Mouse (Mus musculus) lung, embryonic 15.5 days (tissue): Measurements from ENCODE around the gene Lmbr1l. TPM values are rescaled to one million over a fixed set of nuclear protein-coding genes. Genes with fewer than 3 reads are reported as not detected.

Source experiments
- ATAC-seq: fragments of 200-750 bp; cut with Nextera tagmentation; 2 replicates; pipeline ENCODE4 v1.8.0; 2017; ENCODE audit warnings: moderate number of reproducible peaks, borderline replicate concordance; ENCODE audit not compliant: low FRiP score, low TSS enrichment; ENCODE audit errors: extremely low read depth
- H3K27ac ChIP-seq: fragments of 300-500 bp; sonication (generic); 2 replicates; pipeline ENCODE4 v1.5.1; 2015; ENCODE audit warnings: moderate library complexity, mild to moderate bottlenecking, inconsistent platforms
- H3K27me3 ChIP-seq: fragments of 300-500 bp; sonication (generic); 2 replicates; pipeline ENCODE4 v1.6.1; 2015; ENCODE audit warnings: inconsistent platforms
- H3K36me3 ChIP-seq: fragments of 300-500 bp; sonication (generic); 2 replicates; pipeline ENCODE4 v1.6.1; 2015; ENCODE audit warnings: inconsistent platforms
- H3K4me1 ChIP-seq: fragments of 300-500 bp; sonication (generic); 2 replicates; pipeline ENCODE4 v1.6.1; 2015; ENCODE audit warnings: inconsistent platforms
- H3K4me2 ChIP-seq: fragments of 300-500 bp; sonication (generic); 2 replicates; pipeline ENCODE4 v1.6.1; 2015; ENCODE audit warnings: inconsistent platforms, mild to moderate bottlenecking, moderate library complexity
- H3K4me3 ChIP-seq: fragments of 300-500 bp; sonication (generic); 2 replicates; pipeline ENCODE4 v1.5.1; 2015; ENCODE audit warnings: mild to moderate bottlenecking, inconsistent platforms
- H3K9ac ChIP-seq: fragments of 300-500 bp; sonication (generic); 2 replicates; pipeline ENCODE4 v1.6.1; 2015; ENCODE audit warnings: inconsistent platforms
- H3K9me3 ChIP-seq: fragments of 300-500 bp; sonication (generic); 2 replicates; pipeline ENCODE4 v1.6.1; 2016; ENCODE audit warnings: inconsistent platforms
- WGBS: fragments of 180-500 bp; shearing (Covaris S2); methylation state at CpG from one replicate; pipeline ENCODE4 v1.1.7; 2015; 5-methylcytosine and 5-hydroxymethylcytosine counted together
- polyA plus RNA-seq: library from polyadenylated mRNA; unstranded; fragments of >200 nt; fragmentation: Nextera tagmentation; extraction: Ambion mirVana; gene quantifications from 2 replicates; pipeline ENCODE4 v1.2.1, GENCODE M21; 2015

Gene Lmbr1l
- polyA plus RNA-seq, 1 experiment from 2014 or later: 15.8 TPM

GRCm38 (mm10) chr15:98863451-98863958, 54.5 kb downstream of the Lmbr1l start:
- H3K36me3 ChIP-seq: peaks cover 81% of the 10 kb centered on the region
- no peak overlapping the region for H3K4me2 ChIP-seq
- peaks cover 18% of the 10 kb centered on the region for H3K4me1 ChIP-seq
- H3K9me3 ChIP-seq: no peaks in the 10 kb centered on the region
- WGBS: 82% methylated on average over 12 of the region's 12 CpGs
- no peak for ATAC-seq
- H3K27me3 ChIP-seq: no peaks in the 10 kb centered on the region
- no peak overlapping the region for H3K27ac ChIP-seq
- no peak overlapping the region for H3K9ac ChIP-seq
- no peak overlapping the region for H3K4me3 ChIP-seq

- H3K27me3 ChIP-seq: no peaks in the 10 kb centered on the region
- no peaks in the 10 kb centered on the region for H3K9me3 ChIP-seq
- no peak overlapping the region for H3K4me2 ChIP-seq
- ATAC-seq: no peak
- H3K27ac ChIP-seq: no peak overlapping the region
- 81% methylated on average over 21 of the region's 21 CpGs for WGBS
- H3K4me1 ChIP-seq: peaks cover 2% of the 10 kb centered on the region
- H3K9ac ChIP-seq: no peak overlapping the region
- H3K4me3 ChIP-seq: no peak overlapping the region
- H3K36me3 ChIP-seq: peaks cover 97% of the 10 kb centered on the region
These were observed 56.2 kb downstream of the Lmbr1l start for GRCm38 (mm10) chr15:98861701-98862410.

GRCm38 (mm10) chr15:98860921-98861320, 57.1 kb downstream of the Lmbr1l start:
- ATAC-seq: no peak
- 90% methylated on average over 18 of the region's 18 CpGs for WGBS

GRCm38 (mm10) chr15:98859319-98860043, 58.5 kb downstream of the Lmbr1l start:
- H3K9ac ChIP-seq: no peak overlapping the region

More at GRCm38 (mm10) chr15:98860921-98861320, 57.1 kb downstream of the Lmbr1l start:
- H3K4me2 ChIP-seq: no peak overlapping the region
- H3K27me3 ChIP-seq: no peaks in the 10 kb centered on the region
- H3K4me3 ChIP-seq: no peak overlapping the region
- H3K36me3 ChIP-seq: peaks cover 99% of the 10 kb centered on the region
- H3K9me3 ChIP-seq: no peaks in the 10 kb centered on the region
- no peak overlapping the region for H3K9ac ChIP-seq
- no peaks in the 10 kb centered on the region for H3K4me1 ChIP-seq
- no peak overlapping the region for H3K27ac ChIP-seq

GRCm38 (mm10) chr15:98854214-98854613, 63.8 kb downstream of the Lmbr1l start:
- Histone ChIP-seq H3K4me1 (no peaks in the 10 kb centered on the region), H3K4me2 (no peak overlapping the region), H3K27ac (no peak overlapping the region), H3K4me3 (no peak overlapping the region), H3K9ac (no peak overlapping the region), H3K27me3 (no peaks in the 10 kb centered on the region), H3K9me3 (no peaks in the 10 kb centered on the region), H3K36me3 (peaks cover 99% of the 10 kb centered on the region)
- WGBS: 87% methylated on average over 16 of the region's 16 CpGs
- ATAC-seq: no peak

More at GRCm38 (mm10) chr15:98859319-98860043, 58.5 kb downstream of the Lmbr1l start:
- Histone ChIP-seq H3K4me2 (no peak overlapping the region), H3K27me3 (no peaks in the 10 kb centered on the region), H3K27ac (no peak overlapping the region), H3K36me3 (peaks cover 99% of the 10 kb centered on the region), H3K9me3 (no peaks in the 10 kb centered on the region), H3K4me3 (no peak overlapping the region), H3K4me1 (no peaks in the 10 kb centered on the region)
- 75% methylated on average over 9 of the region's 9 CpGs for WGBS
- ATAC-seq: no peak

Other genes starting within 250 kb of the Lmbr1l start
- 0.63 and 0.92 TPM in 2 replicates for gene Rnd1, start 240.8 kb downstream of the Lmbr1l start, polyA plus RNA-seq
- 2.1 and 2.8 TPM in 2 replicates for gene Ccdc65, start 210.0 kb downstream of the Lmbr1l start, polyA plus RNA-seq
- 30.0 and 32.6 TPM in 2 replicates for gene Fkbp11, start 190.0 kb downstream of the Lmbr1l start, polyA plus RNA-seq
- 45.7 and 45.8 TPM in 2 replicates for gene Arf3, start 155.0 kb downstream of the Lmbr1l start, polyA plus RNA-seq
- 0.10 TPM in 1 of 2 replicates, not detected in the other for gene Wnt10b, start 140.1 kb downstream of the Lmbr1l start, polyA plus RNA-seq
- gene Wnt1, start 128.4 kb downstream of the Lmbr1l start, polyA plus RNA-seq: not detected in 2 replicates
- 0.04 TPM in 1 of 2 replicates, not detected in the other for gene Ddn, start 108.7 kb downstream of the Lmbr1l start, polyA plus RNA-seq
- 105 and 113 TPM in 2 replicates for gene Prkag1, start 86.7 kb downstream of the Lmbr1l start, polyA plus RNA-seq
- gene Kmt2d, start 47.0 kb downstream of the Lmbr1l start, polyA plus RNA-seq: 11.1 and 12.5 TPM in 2 replicates
- gene Rhebl1, start 23.7 kb downstream of the Lmbr1l start, polyA plus RNA-seq: 9.9 and 11.6 TPM in 2 replicates
- gene Dhh, start 19.7 kb downstream of the Lmbr1l start, polyA plus RNA-seq: 2.3 and 2.8 TPM in 2 replicates
- gene Tuba1b, start 16.3 kb upstream of the Lmbr1l start, polyA plus RNA-seq: 1,916 and 1,998 TPM in 2 replicates
- gene Gm49450, start 35.3 kb upstream of the Lmbr1l start, polyA plus RNA-seq: not detected in 2 replicates
- 1,060 and 1,067 TPM in 2 replicates for gene Tuba1a, start 35.5 kb upstream of the Lmbr1l start, polyA plus RNA-seq
- 211 and 224 TPM in 2 replicates for gene Tuba1c, start 111.7 kb upstream of the Lmbr1l start, polyA plus RNA-seq
- 3.1 and 6.8 TPM in 2 replicates for gene Prph, start 136.9 kb upstream of the Lmbr1l start, polyA plus RNA-seq
- gene Troap, start 156.3 kb upstream of the Lmbr1l start, polyA plus RNA-seq: 35.4 and 41.9 TPM in 2 replicates
- not detected in 2 replicates for gene C1ql4, start 169.6 kb upstream of the Lmbr1l start, polyA plus RNA-seq
- 1.7 and 1.9 TPM in 2 replicates for gene Dnajc22, start 174.9 kb upstream of the Lmbr1l start, polyA plus RNA-seq
- gene Spats2, start 207.7 kb upstream of the Lmbr1l start, polyA plus RNA-seq: 37.8 and 38.9 TPM in 2 replicates